Mouse (Mus musculus) megakaryocyte, adult 5-6 weeks (primary cell): ENCODE measurements at regions not wholly inside any gene's neighbourhood (a gene's known extent, or its start where the extent isn't known, plus 50 kb on each side); places are given as distances from the start of the nearest gene placed in this dataset.

ENCODE experiments used
- ATAC-seq: 2 replicates; pipeline ENCODE4 v1.8.0; 2016; ENCODE audit warnings: mild to moderate bottlenecking, inconsistent platforms; ENCODE audit not compliant: poor library complexity, severe bottlenecking

DNA sequence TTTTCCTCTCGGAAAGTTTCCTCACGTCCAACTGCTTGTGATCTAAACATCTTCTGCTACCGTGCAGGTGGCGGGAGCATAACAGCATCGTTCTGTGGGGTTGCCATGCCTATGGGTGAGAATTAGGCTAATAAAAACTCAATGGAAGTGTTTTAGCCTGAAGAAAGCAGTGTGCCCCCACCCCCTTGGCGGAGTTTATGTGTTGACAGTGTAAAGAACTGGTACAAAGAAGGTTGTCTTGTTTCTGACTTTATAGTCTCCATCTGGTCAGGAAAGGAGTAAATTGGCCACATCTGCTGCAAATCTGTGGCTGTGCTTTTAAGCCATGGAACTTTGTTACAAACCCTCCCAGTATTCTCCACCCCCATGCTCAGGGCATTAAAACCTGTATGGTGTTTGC lies 1311.2 kb downstream of the Slc22a22 start:
- ATAC-seq = no peak

DNA sequence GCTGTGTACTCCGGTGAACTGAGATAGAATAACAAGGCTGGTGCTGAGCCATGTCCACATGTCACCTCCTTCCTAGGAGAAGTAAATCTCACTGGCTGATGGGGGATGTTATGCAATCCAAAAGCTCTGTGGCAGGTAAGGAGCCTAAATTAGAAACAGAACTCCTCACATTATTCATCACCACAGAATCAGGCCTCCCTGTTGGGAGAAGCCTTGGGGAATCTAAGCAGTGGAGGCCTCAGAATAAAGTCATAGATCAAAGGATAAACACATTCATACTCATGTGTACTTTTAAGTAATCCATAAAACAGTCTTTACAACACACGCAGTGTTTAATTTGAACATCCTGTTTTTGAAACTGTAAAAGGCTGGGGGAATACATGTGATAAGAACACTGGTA lies 1318.7 kb downstream of the Slc22a22 start:
- no peak for ATAC-seq

DNA sequence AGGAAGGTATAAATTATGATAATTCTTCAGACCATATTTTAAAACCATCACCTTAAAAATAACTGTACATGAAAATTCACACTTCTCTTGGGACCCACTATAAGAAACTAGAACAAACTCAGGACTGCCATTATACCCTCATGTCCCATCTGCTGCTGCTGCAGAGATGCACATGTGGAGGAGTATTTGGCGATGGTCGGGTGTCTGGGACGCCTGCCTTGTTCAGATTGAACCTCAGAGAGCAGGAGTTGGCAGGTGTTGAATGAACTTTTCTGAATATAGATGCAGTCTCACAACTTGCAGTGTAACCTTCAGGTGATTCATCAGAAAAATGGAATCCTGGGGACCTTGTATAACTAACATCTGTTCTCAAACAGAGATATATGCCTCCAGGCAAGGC lies 1338.0 kb downstream of the Slc22a22 start:
- no peak for ATAC-seq

DNA sequence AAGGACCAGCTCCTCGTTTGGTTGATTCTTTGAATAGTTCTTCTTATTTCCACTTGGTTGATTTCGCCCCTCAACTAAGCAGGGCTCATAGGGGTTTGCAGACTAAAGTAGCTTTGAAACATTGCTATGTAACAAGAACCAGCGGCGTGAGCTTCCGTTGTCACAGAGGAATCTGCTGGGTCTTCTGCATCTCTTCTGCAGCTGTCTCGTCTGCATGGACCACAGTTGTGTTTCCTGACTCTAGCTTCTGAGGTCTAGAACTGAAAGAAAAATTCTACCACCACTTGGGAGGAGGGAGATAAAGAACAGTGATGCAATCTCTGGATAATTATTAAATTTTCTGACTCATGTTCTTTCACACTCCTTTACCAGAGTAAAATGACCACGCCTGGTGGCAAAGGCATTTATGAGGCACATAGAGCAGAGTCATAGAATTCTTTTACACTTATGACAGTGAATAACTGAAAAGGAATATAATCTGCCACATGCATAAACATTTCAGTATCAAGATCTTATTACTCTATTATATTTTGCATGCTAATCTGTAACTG lies 1340.9 kb downstream of the Slc22a22 start:
- no peak for ATAC-seq

DNA sequence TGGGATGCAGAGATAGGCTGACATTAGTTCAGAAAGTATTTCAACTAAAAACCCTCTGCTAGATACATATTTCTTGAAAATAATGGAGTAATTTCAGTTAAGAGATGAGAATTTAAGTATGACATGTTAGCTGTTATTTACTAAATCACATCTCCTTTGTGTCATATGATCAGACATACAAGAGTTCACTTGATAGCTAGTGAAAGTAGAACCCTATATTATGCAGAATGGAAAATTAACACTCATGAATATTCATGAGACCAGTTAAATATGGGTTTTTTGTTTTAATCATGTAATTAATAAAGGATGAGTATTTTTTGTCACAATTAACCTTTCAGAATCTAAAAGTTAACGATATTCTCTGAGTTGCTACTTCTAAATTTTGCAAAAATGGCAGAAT lies 1349.4 kb downstream of the Slc22a22 start:
- no peak for ATAC-seq

DNA sequence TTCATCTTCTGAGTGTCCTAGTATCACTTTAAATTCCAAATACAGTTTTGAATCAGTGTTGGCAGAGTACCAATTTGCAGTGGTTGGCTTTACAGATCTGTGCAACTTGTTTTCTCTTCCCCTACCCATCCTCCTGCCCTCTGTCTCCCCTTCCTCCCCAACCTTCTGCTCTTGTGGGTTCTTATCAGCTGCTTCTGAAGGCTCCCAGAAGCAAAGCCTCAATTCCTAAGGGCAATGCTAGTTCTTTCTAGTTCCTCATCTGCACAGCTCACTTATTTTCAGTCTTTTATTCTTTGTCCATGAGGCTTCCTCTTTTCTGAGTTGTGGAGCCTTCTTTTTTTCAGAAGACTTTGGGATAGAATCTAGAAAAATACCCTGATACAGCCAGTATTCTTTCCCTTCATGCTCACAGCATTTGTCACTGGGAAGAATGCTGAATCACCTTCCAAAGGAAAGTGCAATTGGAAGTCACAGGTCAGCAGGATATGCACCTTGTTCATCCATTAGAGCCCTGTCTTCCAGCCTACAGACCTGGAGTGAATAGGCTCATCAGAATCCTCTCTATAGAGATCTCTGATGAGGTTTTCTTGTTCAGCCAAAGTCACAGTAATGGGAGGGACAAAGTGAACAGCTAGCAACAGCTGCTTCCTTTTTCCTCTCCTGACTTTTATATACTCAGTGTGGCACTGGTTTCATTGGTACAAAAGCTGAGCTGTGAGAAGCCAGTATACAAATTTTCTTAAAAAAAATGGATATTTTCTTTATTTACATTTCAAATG lies 1357.9 kb downstream of the Slc22a22 start:
- peak; percentile 35; the same call in 1 of the 2 replicates for ATAC-seq

DNA sequence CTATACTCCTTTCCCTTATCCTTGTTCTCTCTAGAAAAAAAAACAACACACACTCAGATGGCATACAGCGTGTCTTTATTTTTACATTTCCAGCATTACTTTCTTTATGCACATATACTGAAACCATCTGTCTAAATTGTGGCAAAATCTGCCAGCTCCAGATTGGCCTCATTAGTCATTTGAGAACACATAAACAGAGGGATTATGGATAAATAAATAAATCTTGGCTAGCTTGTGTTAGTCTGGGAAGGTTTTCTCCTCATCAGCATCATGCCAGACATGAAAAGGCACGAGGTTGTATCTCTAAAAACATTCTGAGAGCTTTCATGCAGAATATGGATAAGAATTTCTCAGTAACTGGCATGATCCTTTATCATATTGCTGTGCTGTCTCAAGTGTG lies 1369.1 kb downstream of the Slc22a22 start:
- ATAC-seq = no peak

DNA sequence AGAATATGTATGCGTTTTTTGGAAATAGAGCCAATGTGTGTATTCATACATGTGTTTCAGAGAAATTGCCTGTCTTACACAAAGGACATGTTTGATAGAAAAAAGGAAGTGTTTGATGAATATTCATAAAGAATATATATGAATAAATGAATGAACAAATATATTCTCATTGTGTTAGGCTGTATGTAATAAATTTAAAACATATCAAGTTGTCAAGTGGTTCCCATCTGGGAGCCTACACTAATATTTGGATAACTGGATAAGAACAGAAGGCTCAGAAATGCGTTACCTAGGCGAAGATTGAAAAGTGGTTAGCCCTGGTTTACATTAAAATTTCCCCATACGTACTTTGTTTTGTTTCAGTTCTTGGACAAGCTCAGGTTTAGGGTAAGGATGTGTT lies 1369.7 kb downstream of the Slc22a22 start:
- ATAC-seq = no peak

DNA sequence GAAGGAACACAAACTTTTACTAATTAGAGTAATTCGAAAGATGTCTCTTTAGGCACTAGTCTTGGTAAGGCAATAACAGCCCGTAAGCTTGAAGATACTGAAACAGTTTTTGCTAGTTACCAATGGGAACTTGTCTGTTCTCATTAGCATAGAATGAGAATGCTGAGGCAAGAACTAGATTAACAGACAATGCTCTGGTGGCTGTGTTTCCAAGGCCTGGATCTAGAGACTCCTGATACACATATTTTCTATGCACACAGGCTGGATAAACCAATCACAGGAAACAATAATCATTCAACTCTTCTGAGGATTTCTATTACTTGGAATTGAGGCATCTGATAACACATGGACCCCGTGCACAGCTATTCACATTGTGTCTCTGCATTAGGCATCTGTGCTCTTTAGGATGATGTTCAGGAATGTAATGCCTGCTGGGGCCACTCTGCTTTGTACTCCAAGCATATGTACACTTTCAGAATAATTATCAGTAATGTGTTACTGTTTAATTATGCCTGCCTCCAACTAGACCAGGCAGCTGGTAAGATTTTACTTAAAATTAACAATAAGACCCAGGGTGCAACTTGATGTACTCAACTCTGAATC lies 1377.2 kb downstream of the Slc22a22 start:
- ATAC-seq = no peak

DNA sequence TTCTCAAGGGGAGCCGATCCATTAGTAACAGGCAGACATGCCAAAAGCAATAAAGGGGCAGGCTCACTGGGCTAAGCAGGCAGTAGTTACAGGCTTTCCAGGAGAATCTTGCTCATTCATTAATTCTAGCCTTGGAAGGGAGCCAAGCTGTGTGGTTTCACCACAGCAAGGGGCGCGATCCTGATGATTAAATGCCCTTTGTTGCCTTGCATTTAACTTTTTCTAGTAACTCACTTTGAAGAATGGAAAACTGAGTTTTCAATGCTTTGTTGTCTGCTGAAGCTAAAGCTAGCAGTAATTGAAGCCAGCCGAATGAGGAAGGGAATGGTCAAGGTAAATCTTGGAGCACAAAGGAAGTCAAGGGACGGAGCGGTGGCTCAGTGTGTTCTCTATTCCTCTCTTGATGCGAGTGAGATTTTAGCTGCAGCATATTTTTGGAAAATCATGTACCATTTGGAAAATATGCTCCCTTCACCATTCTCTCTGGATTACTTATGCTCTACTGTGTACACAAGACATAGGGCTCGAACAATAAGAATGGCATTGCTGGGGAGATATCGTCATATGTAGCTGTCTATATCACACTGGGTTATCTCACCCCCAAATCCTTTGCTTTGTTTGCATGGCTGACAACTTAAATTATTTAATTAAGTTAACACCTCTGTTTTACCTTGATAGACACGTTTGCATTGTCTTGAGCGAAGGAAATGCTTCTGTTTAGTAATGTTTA lies 1399.4 kb downstream of the Slc22a22 start:
- ATAC-seq = no peak

DNA sequence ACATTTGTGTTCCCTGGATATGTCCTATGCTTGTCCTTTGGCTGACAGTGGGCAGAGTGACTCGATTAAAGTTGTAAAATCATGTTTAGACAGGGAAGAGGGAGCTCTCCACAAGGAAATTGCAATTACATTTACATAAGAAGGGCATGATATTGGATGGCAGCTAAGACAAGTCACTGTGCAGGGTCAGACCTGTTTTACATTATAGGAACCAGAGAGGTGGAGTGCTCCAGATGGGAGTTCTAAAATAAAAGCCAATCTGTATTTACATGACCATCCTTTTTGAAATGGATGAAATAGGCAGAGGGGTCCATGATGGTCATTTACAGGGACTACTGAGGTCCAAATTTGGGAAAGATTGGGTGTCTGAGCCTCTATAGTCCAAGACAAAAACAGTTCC lies 1400.3 kb downstream of the Slc22a22 start:
- ATAC-seq = no peak

DNA sequence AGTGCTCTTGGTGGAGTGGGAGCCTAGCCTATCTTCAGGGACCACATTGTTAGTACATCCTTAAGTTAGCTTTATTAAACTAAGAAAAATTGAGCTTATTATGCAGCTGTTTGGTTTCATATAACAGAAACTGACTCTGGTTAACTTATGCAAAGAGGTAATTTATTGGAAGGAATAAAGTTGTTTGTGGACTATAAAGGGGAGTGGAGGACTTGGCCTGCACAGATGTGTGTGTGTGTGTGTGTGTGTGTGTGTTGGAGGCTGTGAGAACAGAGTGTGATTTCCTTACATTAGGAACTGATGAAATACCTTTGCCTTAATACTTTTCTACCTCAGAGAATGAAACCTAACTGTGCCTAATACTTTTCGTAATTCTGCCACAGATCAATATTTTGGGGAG lies 1400.7 kb downstream of the Slc22a22 start:
- ATAC-seq = no peak

DNA sequence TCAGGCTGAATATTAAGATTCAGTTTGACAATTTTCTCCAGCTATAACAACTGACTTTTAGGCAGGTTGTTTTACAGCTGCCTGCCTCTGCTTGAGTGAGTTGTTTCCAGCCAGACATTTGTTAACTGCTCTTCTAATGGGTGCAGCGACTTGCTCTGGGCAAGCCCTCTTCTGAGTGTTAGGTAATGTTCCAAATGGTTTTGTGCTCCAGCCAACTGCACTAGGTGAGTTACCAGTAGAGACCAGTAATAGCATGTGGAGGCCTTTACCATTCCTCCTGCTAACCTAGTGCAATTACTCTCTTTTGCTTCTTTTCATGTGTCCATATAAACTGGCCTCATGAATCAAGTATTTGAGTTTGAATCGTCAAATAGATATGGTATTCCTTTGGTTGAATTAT lies 1407.9 kb downstream of the Slc22a22 start:
- no peak for ATAC-seq

DNA sequence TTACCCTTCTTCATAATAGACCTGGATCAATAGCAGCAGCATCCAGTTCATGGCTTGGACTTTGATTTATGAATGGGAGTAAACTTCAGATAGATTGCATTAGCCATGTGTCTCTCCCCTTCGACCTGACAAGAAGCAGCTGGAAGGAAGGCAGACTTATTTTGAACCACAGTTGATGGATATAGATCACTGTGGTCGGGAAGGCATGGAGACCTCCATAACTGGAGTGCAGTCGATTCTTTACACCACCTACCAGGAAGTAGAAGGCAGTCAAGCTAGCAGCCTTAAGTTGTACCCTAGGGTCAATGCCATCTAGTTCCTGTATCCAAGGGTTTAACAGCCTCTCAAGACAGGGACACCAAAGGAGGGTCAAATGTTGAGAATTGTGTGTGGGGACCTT lies 1410.2 kb downstream of the Slc22a22 start:
- ATAC-seq = no peak

DNA sequence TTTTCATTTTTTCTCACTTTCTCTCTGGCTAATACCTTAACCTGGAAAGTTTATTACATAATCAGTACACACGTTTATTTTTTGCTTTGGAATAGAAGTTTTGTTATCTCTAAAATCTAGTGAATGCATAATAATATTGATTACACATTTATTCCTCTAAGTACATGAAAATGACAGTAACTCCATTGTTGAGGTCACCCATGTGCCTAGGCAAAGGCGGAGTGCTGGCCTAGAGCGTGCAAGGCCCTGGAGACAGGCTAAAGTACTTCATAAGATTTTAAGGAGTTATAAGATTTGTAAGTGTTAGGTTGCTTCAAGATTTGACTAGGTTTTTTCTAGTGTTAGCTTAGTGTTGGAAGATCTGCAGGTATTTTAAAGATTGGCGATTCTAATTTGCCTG lies 1410.9 kb downstream of the Slc22a22 start:
- no peak for ATAC-seq

DNA sequence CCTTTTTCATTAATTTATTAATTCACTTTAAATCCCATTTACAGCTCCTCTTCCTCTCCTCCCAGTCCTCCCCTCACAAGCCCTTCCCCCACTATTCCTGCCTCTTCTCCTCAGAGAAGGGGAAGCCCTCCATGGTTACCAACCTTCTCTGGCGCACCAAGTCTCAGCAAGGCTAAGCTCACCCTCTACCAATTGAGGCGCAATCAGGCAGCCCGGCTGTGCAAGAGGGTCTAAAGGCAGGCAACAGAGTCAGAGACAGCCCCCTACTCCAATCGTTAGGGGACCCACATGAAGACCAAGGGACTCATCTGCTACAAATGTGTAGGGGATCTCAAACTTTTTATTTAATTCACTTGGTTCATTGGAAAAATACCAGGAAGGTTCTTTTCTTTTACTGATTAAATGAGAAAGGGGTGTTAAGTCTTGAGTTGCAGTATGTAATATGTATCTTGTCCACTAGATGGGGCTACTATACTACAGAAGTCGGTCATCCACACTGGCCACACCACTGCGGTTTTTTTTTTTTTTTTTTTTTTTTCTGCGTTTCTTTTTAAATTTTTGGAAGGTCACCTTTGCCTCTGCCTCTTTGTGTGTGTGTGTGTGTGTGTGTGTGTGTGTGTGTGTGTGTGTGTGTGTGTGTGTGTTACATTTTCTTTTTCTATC lies 1411.4 kb downstream of the Slc22a22 start:
- peak; percentile 82 for ATAC-seq

DNA sequence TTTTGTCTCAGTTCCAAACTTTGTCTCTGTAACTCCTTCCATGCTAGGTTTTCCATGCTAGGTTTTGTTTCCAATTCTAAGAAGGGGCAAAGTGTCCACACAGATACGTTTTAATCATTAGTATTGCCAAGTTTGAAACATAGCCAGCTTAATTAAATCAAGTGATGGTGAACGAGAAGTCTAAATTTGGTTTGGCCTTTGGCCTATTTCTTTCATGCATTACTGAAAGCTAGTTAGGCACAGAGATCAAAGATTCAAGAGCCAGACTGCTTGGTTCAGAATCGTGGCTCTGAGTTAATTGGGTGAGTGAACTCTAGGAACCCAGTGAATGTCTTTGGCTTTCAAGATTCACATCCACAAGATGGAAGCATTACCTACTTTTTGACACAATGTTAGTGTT lies 1414.8 kb downstream of the Slc22a22 start:
- ATAC-seq = no peak

DNA sequence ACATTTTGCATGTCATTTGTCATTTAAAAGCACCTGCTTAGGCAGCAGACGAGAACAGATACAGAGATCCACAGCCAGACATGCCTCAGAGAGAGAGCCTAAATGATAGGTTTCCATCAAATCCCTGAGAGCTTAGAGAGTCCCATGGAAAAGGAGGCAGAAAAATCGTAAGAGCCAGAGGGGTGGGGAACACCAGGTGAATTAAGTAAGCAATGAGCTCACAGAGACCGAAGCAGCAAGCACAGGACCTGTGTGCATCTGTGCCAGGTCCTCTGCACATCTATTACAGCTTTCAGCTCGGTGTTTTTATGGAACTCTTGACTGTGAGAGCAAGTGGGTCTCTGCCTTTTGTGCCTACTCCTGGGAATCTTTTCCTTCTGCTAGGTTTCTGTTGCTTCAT lies 1416.1 kb downstream of the Slc22a22 start:
- ATAC-seq = no peak

DNA sequence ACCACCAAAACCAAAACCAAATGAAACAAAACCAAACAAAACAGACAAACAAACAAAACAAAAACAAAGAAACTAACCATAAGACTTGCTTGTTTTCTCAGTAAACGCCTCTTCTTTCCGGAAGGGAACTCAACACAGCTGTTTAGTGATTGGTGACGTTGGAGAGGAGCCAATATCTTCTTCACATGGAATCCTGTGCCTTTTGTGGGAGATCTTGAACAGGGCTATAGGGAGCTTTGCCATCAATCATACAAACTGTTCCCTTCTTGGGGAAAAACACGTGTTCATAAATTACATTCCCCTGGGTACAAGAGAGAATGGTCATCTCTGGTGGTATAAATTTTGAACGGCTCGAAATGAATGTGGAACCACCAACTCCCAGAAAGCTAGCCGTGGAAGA lies 1426.7 kb downstream of the Slc22a22 start:
- ATAC-seq = no peak

DNA sequence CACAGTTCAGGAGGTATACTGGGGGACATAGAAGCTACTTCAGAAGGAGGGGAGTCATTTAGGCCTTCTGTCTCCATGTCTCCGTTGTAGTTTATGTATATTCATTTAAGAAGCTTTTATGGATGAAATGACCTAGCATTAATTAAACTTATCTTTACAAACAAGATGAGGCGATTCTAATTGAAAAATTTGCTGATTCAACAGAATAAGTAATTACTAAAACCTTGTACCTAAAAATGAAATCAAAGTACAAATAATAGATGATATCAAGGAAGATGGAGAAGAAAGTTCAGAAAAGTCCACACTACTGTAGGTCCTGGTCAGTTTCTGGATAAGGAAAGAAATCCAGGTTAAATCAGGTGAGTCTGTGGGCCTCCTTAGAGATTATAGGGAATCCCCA lies 1429.6 kb downstream of the Slc22a22 start:
- no peak for ATAC-seq
